Mouse (Mus musculus) adrenal gland, postnatal 25 days (tissue): ENCODE measurements around the gene Shq1. TPM values are rescaled to one million over a fixed set of nuclear protein-coding genes. Genes with fewer than 3 reads are reported as not detected.

Experiments used
- DNase-seq: peaks from one replicate; pipeline ENCODE4 v3.0.0; 2021; ENCODE audit warnings: mixed read lengths
- long read RNA-seq: library from polyadenylated mRNA; stranded (forward); transcript quantifications from one replicate; pipeline ENCODE4 v2.0.0, GENCODE M21; 2021
- total RNA-seq: library from RNA; stranded (reverse); gene quantifications from 2 replicates; pipeline ENCODE4 v1.2.3, GENCODE M21; 2021

Shq1 gene
- total RNA-seq: 8.7 and 9.1 TPM in 2 replicates
- long read RNA-seq, transcript Shq1-204 (11 exons, 1,990 nt): major isoform, 19 of 23 reads
- long read RNA-seq, partial matches to known transcripts: 1 of 23 reads
- long read RNA-seq, other reads (novel, unspliced or antisense): 3 of 23 reads

GRCm38 (mm10) chr6:100670880-100671344, at the start of gene Shq1:
Gene Shq1 (minus strand): TSS chr6:100671157.
- DNase-seq: peak; percentile 88

DNA sequence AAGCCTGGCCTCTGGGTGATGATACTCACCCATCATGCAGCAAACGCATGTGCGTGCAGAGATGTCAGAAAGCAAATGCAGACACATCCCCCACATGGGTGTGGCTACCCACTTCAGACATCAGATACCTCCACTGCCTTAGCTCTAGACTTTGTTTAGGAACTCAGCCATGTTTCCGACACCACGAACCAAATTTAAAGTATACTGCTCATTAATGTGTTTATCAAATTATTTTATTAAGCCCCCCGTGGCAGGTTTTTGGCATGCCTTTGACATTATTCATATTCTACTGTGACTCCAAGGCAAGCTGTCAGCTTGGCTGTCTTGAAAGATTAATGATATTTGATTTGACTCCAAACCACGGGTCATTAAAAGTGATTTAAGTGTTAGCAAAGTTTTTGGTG, 49.1 kb upstream of the Shq1 start:
- no peak for DNase-seq

GRCm38 (mm10) chr6:100716817-100717216, 45.9 kb upstream of the Shq1 start:
- DNase-seq: no peak

- DNase-seq: no peak
Measured at GRCm38 (mm10) chr6:100716152-100716551, 45.2 kb upstream of the Shq1 start.

GRCm38 (mm10) chr6:100715296-100715828, 44.4 kb upstream of the Shq1 start:
- no peak for DNase-seq

DNA sequence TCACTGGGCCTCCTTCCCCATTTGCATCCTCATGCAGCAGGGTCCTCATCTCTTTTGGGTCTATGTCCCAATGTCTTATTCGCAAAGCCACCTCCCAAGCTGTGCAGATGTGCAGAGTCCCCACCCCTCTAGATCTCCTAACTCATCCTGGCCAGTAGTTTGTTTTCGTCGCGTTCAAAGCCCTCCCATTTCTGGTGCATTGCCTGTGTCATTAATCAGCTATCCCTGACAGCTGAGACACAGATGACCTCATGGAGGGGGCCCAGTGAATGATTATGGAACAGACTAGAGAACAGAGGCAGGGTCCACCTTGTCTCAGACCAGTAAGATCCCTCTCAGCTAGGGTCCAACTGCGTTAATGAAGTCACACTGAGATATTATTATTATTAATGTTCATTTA, 39.9 kb upstream of the Shq1 start:
- no peak for DNase-seq

DNA sequence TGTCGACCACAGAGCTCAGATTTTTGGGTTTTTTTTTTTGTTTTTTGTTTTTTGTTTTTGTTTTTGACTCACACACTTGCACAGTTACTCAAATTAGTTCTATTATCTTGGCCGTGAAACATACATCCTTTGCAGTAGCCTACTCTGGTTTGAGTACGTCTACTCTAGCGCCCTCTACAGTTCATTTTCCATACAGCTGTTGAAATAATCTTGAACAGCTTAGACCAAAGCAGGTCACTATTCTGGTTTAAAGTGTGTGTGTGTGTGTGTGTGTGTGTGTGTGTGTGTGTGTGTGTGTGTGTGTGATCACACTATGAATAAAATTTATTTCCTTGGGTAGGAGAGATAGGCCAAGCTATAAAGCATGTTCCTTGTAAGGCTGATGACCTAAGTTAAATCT, 39.2 kb upstream of the Shq1 start:
- no peak for DNase-seq

DNA sequence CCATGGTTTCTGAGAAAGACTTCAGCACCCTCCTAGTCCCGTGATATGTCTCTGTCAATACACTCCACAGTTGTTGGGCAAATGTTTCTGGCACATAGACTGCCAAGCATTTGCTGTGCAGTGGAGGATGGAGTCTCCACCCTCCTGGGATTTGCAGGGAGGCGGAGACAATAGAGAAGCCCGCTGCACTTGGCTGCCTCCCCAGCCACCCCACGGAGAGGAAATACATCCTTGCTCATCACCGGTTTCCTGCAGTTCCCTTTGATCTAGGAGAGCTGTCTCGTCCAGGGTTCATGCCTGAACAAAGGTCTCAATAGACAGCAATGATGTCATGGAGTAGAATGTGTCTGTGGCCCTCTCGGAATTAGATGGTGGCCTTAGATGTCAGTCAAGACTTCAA, 38.5 kb upstream of the Shq1 start:
- DNase-seq: peak; percentile 48

- peak; percentile 14 for DNase-seq
Measured at GRCm38 (mm10) chr6:100708996-100709395, 38.0 kb upstream of the Shq1 start.

DNA sequence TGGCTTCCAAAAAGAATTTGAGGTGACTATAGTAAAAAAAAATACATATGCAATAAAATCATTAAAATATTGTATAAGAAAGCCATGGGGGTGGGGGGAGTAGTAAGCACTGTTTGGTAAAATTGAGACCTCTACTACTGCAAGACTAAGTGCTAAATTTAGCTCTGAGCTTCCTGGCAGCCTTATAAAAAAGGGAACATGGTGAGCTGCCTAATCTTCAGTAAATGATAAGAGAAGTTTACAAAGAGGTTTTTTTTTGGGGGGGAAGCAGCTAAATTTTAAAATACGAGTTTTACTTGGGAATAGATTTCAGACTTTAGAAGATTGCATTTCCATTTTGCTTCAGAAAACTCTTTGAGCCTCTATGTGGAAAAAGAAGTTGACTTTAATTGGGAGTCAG, 37.3 kb upstream of the Shq1 start:
- no peak for DNase-seq

DNA sequence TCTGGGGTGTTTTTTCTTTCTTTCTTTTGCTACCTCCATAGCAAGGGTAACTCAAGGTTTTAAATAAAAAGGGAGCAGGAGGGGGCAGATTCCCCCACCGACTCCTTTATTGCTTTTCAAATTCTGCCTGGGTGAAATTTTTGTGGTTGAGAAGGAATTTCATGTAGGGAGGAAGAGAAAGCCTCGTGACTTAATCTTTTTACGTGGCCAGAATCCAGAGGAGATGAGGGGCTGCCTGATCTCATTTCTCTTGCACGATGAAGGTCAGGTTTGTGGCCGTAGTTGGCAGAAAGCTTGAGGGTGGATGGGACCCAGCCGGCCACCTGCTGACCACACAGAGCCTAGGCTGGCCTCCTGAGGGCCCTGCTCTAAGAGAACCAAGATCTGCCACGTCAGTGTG, 36.6 kb upstream of the Shq1 start:
- DNase-seq: no peak

GRCm38 (mm10) chr6:100706861-100707260, 35.9 kb upstream of the Shq1 start:
- no peak for DNase-seq

GRCm38 (mm10) chr6:100705366-100705811, 34.4 kb upstream of the Shq1 start:
- no peak for DNase-seq

DNA sequence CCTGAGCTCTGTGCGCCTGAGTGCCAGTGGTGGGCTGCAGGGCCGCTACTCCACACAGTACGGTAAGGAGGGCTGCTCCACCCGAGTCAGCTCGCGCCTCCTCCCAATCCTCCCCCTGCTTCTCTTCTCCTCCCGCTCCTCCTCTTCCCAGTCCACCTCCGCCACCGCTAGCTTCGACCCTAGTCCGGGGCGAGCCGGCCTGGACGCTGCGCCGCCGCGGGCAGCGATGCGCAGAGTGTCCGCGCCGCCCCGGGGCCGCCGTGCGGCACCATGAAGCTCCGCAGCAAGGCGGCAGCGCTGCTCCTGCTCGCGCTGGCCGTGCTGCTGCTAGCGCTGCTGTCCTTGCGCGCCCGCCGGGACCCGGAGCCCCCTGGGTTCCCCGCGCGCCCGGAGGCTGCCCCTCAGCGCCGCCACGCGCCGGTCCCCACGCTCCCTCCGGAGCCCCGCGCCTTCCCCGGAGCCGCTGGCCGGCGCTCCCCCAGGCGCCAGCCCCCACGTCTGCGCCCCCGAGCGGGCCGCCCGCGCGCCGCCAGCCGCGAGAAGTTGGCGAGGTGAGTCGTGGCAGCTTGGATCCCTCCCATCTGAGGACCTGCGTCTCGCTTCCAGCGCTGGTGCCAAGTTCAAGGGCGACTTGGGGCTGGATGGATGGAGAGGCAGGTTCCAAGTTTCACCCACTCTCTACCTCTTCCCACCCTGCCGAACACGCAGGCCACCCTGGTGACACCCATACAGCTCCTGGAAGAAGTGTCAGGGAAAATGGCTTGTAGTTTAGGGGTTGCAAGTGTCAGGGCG, 33.8 kb upstream of the Shq1 start, which contains the start of gene Gxylt2:
Gene Gxylt2, plus strand, starts transcription at position 161 of the 792 bp plus-strand sequence.
- peak; percentile 22 for DNase-seq

GRCm38 (mm10) chr6:100704197-100704573, 33.2 kb upstream of the Shq1 start:
- no peak for DNase-seq

DNA sequence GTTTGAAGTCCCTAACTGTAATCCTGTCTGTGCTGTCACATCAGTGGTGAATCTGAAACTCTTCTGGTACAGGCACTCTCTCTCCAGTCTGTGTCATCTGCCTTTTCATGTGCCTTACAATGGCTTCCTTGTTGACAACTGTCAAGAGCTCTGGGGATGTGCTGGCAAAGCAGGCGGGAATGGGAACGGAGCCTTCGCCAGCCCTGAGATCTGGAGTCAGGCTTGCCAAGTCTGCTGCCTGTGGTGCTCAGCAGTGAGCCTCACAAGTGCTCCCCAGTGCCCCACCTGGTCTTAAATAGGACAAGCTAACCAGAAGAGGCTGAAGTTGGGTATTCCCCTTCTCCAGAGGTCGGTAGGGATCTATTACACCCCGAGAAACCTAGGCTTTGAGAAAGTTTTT, 29.8 kb upstream of the Shq1 start:
- no peak for DNase-seq

- DNase-seq: no peak
Measured at GRCm38 (mm10) chr6:100699986-100700385, 29.0 kb upstream of the Shq1 start.

DNA sequence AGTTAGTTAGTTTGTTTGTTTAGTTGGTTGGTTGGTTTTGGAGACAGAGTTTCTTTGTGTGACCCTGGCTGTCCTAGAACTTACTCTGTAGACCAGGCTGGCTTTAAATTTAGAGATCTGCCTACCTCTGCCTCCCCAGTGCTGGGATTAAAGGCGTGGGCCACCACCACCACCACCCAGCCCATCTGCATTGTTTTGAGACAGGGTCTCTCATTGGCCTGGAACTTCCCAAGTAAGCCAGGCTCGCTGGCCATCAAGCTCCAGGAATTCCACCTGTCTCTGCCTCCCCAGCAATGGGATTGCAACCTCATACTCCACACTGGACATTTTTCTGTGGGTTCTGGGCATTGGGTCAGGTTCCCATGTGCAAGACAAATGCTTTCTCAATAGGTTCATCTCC, 15.4 kb upstream of the Shq1 start:
- DNase-seq: no peak

GRCm38 (mm10) chr6:100678636-100679035, 7.7 kb upstream of the Shq1 start:
- DNase-seq: no peak

DNA sequence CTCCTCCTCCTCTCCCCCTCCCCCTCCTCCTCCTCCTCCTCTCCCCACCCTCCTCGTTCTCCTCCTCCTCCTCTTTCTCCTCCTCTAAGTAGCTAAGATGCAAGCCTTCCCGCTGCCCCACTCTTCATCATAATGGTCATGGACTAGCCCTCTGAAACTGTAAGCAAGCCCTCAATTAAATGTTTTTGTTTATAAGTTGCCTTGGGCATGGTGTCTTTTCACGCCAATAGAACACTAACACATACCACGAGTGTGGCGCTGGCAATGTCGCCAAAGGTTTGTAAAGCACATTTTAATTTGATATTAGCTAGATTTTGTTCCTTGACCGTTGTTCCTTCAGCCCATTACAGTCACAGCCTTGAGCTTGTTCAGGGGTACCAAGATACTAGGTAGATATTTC, 5.5 kb upstream of the Shq1 start:
- DNase-seq: no peak

DNA sequence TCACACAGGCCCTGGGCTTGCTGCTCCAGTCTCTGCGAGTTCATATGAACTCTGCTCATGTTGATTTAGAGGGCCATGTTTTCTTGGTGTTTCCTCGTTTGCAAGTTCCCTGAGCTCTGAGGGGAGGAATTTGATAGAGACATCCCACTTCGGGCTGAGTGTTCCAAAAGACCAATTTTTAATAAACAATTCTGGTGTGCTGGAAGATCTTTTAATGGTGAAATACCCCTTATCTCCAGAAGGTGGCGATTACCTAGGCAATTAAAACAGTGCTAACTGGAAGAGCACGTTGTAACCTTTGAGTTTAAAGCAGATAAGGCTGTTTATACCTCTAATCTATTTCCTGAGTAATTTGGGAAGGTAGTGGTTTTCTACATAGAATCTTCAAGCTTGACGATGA, 4.0 kb upstream of the Shq1 start:
- no peak for DNase-seq

GRCm38 (mm10) chr6:100671401-100671800, 444 bp upstream of the Shq1 start:
- DNase-seq: no peak

GRCm38 (mm10) chr6:100670370-100670841, 551 bp downstream of the Shq1 start:
- DNase-seq: peak; percentile 64

- DNase-seq: no peak
Measured at GRCm38 (mm10) chr6:100668858-100669257, 2.1 kb downstream of the Shq1 start.
